ENCODE assay signal across 13 mouse cellular contexts in genomic region chr5:113648647-113649211, GRCm38 (mm10). TPM values are rescaled to one million over a fixed set of nuclear protein-coding genes. Genes with fewer than 3 reads are reported as not detected.
DNase-seq lines count a peak whose midpoint lies in the region; ATAC-seq and TF ChIP-seq lines count a peak whose summit lies in the region.
"Had no signal": no experiment of that assay in that cellular context is flagged by ENCODE, and none has a peak within 500 bp of the region (broad histone marks: within the 10 kb centered on the region; RNA-seq: fewer than 3 reads in every experiment).

No protein-coding gene starts in this region.

- H3K27ac ChIP-seq in gastrocnemius, adult 2 months = peak overlapping the region; percentile 78
- H3K27ac ChIP-seq in kidney, embryonic 15.5 days = no peak overlapping the region
- no peak overlapping the region for H3K27ac ChIP-seq in limb, embryonic 15.5 days
- H3K27ac ChIP-seq: hindbrain, embryonic 12.5 days; neural tube, embryonic 12.5 days had no signal

- no peak for TF ChIP-seq CTCF in gastrocnemius, adult 2 months (IDR thresholded peaks at IDR 0.05)

- peak overlapping the region; percentile 56 for H3K4me2 ChIP-seq in kidney, embryonic 15.5 days
- peak overlapping the region; percentile 54 for H3K4me2 ChIP-seq in limb, embryonic 15.5 days
- H3K4me2 ChIP-seq: hindbrain, embryonic 12.5 days had no signal

- WGBS in kidney, embryonic 15.5 days = 82% methylated on average over 5 of the region's 5 CpGs
- 75% methylated on average over 5 of the region's 5 CpGs for WGBS in limb, embryonic 15.5 days

- H3K4me3 ChIP-seq in gastrocnemius, adult 2 months = peak overlapping the region; percentile 72
- peak overlapping the region; percentile 31 for H3K4me3 ChIP-seq in kidney, embryonic 15.5 days (replicated peaks)
- peak overlapping the region; percentile 41 for H3K4me3 ChIP-seq in limb, embryonic 15.5 days
- H3K4me3 ChIP-seq: erythroblast, embryonic 14.5 days; hindbrain, embryonic 12.5 days; neural tube, embryonic 12.5 days had no signal

- H3K4me1 ChIP-seq in kidney, embryonic 15.5 days = peaks cover 19% of the 10 kb centered on the region
- H3K4me1 ChIP-seq in limb, embryonic 15.5 days = peaks cover 19% of the 10 kb centered on the region

- peak; percentile 16 for DNase-seq in gastrocnemius, adult 2 months
- DNase-seq in gastrocnemius, postnatal 4 days (ENCODE audit: low spot score in 2 of 2) = no peak
- no peak for DNase-seq in kidney, postnatal 36 days
- DNase-seq in MN1 (ENCODE audit: low spot score) = peak; percentile 79
- DNase-seq in right cerebral cortex, postnatal 25 days = no peak
- no peak for DNase-seq in thymus, postnatal 36 days
- DNase-seq: cerebellum, postnatal 36 days; kidney, postnatal 4 days had no signal

- peaks cover 28% of the 10 kb centered on the region for H3K27me3 ChIP-seq in kidney, embryonic 15.5 days
- H3K27me3 ChIP-seq in limb, embryonic 15.5 days = peaks cover 5% of the 10 kb centered on the region; the same call in 1 of the 2 replicates

- intact Hi-C loops in gastrocnemius, adult 2 months (cut with DNase I) = no loop called here

- H3K36me3 ChIP-seq in kidney, embryonic 15.5 days = no peaks in the 10 kb centered on the region
- no peaks in the 10 kb centered on the region for H3K36me3 ChIP-seq in limb, embryonic 15.5 days
- H3K36me3 ChIP-seq: hindbrain, embryonic 12.5 days; neural tube, embryonic 12.5 days had no signal

- no peak for ATAC-seq in kidney, embryonic 15.5 days (replicated peaks; ENCODE audit: low FRiP score)
- no peak for ATAC-seq in limb, embryonic 15.5 days (ENCODE audit: insufficient number of reproducible peaks, low FRiP score, low TSS enrichment, low read depth)

- H3K9me3 ChIP-seq in kidney, embryonic 15.5 days (replicated peaks) = no peaks in the 10 kb centered on the region
- no peaks in the 10 kb centered on the region for H3K9me3 ChIP-seq in limb, embryonic 15.5 days
- H3K9me3 ChIP-seq: hindbrain, embryonic 12.5 days; neural tube, embryonic 12.5 days had no signal

- H3K9ac ChIP-seq in kidney, embryonic 15.5 days = no peak overlapping the region
- no peak overlapping the region for H3K9ac ChIP-seq in limb, embryonic 15.5 days
- H3K9ac ChIP-seq: hindbrain, embryonic 12.5 days; neural tube, embryonic 12.5 days had no signal

RNA-seq across cellular contexts. Expression of gene Cmklr1, which starts 1.5 kb away (rescaled TPM):
- total RNA-seq in gastrocnemius, adult 2 months (2021) = 10 to 100 TPM; 10.8 to 17.1 TPM
- 10 to 100 TPM; 16.1 to 16.7 TPM for total RNA-seq in gastrocnemius, postnatal 4 days (2021)
- polyA plus RNA-seq in kidney, embryonic 15.5 days (2015; fragmentation: Nextera tagmentation; extraction: Ambion mirVana) = 5.0 and 6.0 TPM in 2 replicates
- 10.4 and 12.0 TPM in 2 replicates for polyA plus RNA-seq in limb, embryonic 15.5 days (2015; fragmentation: Nextera tagmentation; extraction: Ambion mirVana)
- polyA plus RNA-seq: erythroblast, embryonic 14.5 days had no signal

Comparison
In these comparisons a context has a peak if more than half of its experiments do, and no peak if none do; other contexts are left out.
1. DNase-seq: peak in gastrocnemius, adult 2 months (single experiment) and MN1 (single experiment); none in gastrocnemius, postnatal 4 days (0 of 2), kidney, postnatal 36 days (0 of 2), right cerebral cortex, postnatal 25 days (single experiment) and thymus, postnatal 36 days (0 of 2).
2. Peak in every context shown above with its lines, with median percentiles within 50 percentile points of each other: H3K4me3 ChIP-seq.